Mouse (Mus musculus): Measurements from ENCODE around the gene Piwil1. TPM values are rescaled to one million over a fixed set of nuclear protein-coding genes. Genes with fewer than 3 reads are reported as not detected.

Gene Piwil1
- polyA plus RNA-seq, 1 experiment from 2014 or later = not detected

DNA sequence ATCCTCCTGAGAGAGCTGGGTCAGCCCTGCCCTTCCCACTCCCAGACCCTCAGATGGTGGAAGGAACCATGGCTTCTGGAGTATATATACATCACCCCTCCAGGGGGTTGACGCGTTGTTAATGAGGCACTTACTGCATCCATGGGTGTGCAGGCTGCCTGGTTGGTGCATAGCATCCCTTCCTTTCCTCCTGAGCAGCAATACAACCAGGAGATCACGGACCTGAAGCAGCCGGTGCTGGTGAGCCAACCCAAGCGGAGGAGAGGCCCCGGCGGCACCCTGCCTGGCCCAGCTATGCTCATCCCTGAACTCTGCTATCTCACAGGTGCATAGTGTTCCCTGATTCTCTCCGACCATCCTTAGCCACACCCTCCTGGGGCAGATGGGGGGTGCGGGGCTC lies 42.9 kb downstream of the Piwil1 start:
- Histone ChIP-seq H3K36me3 (ENCODE audit: control insufficient read depth, insufficient read depth, low read length) (no peaks in the 10 kb centered on the region), H3K4me3 (ENCODE audit: low read depth, low read length) (no peak overlapping the region), H3K27me3 (ENCODE audit: control insufficient read depth, insufficient read depth, low read length) (no peaks in the 10 kb centered on the region), H3K9me3 (ENCODE audit: control insufficient read depth, low read length) (no peaks in the 10 kb centered on the region), H3K9ac (ENCODE audit: low read length) (no peak overlapping the region), H3K4me1 (ENCODE audit: control insufficient read depth, insufficient read depth, low read length) (no peaks in the 10 kb centered on the region), H3K4me2 (ENCODE audit: low read depth, severe bottlenecking) (no peak overlapping the region), H3K27ac (replicated peaks; ENCODE audit: low read depth, low read length) (no peak overlapping the region)
- 66% methylated on average over 9 of the region's 9 CpGs for WGBS
- ATAC-seq (ENCODE audit: insufficient number of reproducible peaks, low FRiP score, low TSS enrichment, low read depth) = no peak
- DNase-seq (ENCODE audit: low spot score) = no peak

GRCm38 (mm10) chr5:128746261-128746660 lies 43.9 kb downstream of the Piwil1 start:
- H3K4me3 ChIP-seq (ENCODE audit: low read depth, low read length) = no peak overlapping the region
- no peak for ATAC-seq (ENCODE audit: insufficient number of reproducible peaks, low FRiP score, low TSS enrichment, low read depth)
- no peaks in the 10 kb centered on the region for H3K9me3 ChIP-seq (ENCODE audit: control insufficient read depth, low read length)
- H3K4me2 ChIP-seq (ENCODE audit: low read depth, severe bottlenecking) = no peak overlapping the region
- H3K27me3 ChIP-seq (ENCODE audit: control insufficient read depth, insufficient read depth, low read length) = no peaks in the 10 kb centered on the region
- DNase-seq (ENCODE audit: low spot score) = no peak
- no peak overlapping the region for H3K9ac ChIP-seq (ENCODE audit: low read length)
- H3K4me1 ChIP-seq (ENCODE audit: control insufficient read depth, insufficient read depth, low read length) = no peaks in the 10 kb centered on the region
- 90% methylated on average over 8 of the region's 8 CpGs for WGBS
- H3K27ac ChIP-seq (replicated peaks; ENCODE audit: low read depth, low read length) = no peak overlapping the region
- no peaks in the 10 kb centered on the region for H3K36me3 ChIP-seq (ENCODE audit: control insufficient read depth, insufficient read depth, low read length)

DNA sequence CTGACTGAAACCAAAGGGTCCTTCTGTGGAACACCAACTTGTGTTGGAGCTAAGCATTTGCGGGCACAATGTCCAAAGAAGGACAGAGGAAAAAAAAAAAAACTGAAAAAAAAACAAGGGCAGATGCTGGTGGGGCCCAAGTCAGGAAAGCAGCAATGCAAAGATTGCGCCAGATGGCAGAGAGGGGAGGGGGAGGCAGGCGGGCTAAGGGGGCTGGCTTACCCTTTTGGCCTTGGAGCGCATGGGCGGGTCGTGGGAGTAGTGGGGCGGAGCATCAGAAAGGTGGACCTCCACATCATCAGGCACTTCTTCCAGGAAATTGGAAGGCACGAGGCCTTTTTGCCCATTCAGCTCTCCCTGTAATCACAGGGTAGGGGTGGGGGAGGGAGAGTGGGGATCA lies 58.8 kb downstream of the Piwil1 start:
- H3K27me3 ChIP-seq (ENCODE audit: control insufficient read depth, insufficient read depth, low read length) = no peaks in the 10 kb centered on the region
- ATAC-seq (ENCODE audit: insufficient number of reproducible peaks, low FRiP score, low TSS enrichment, low read depth) (no peak), DNase-seq (ENCODE audit: low spot score) (peak; percentile 48)
- H3K4me1 ChIP-seq (ENCODE audit: control insufficient read depth, insufficient read depth, low read length) = no peaks in the 10 kb centered on the region; the same call in 1 of the 2 replicates
- no peaks in the 10 kb centered on the region for H3K9me3 ChIP-seq (ENCODE audit: control insufficient read depth, low read length)
- H3K4me2 ChIP-seq (ENCODE audit: low read depth, severe bottlenecking) = no peak overlapping the region
- no peaks in the 10 kb centered on the region for H3K36me3 ChIP-seq (ENCODE audit: control insufficient read depth, insufficient read depth, low read length)
- no peak overlapping the region for H3K27ac ChIP-seq (replicated peaks; ENCODE audit: low read depth, low read length)
- no peak overlapping the region for H3K4me3 ChIP-seq (ENCODE audit: low read depth, low read length)
- WGBS = 32% methylated on average over 8 of the region's 8 CpGs
- H3K9ac ChIP-seq (ENCODE audit: low read length) = no peak overlapping the region

GRCm38 (mm10) chr5:128769026-128769631 lies 66.8 kb downstream of the Piwil1 start:
- H3K9ac ChIP-seq (ENCODE audit: low read length) = no peak overlapping the region
- DNase-seq (ENCODE audit: low spot score) (peak; percentile 64), ATAC-seq (ENCODE audit: insufficient number of reproducible peaks, low FRiP score, low TSS enrichment, low read depth) (peak; percentile 82)
- WGBS = 9% methylated on average over 10 of the region's 10 CpGs
- H3K4me3 ChIP-seq (ENCODE audit: low read depth, low read length) = no peak overlapping the region
- H3K36me3 ChIP-seq (ENCODE audit: control insufficient read depth, insufficient read depth, low read length) = no peaks in the 10 kb centered on the region
- peak overlapping the region; percentile 23 for H3K4me2 ChIP-seq (ENCODE audit: low read depth, severe bottlenecking)
- peaks cover 5% of the 10 kb centered on the region; the same call in 1 of the 2 replicates for H3K4me1 ChIP-seq (ENCODE audit: control insufficient read depth, insufficient read depth, low read length)
- no peaks in the 10 kb centered on the region for H3K27me3 ChIP-seq (ENCODE audit: control insufficient read depth, insufficient read depth, low read length)
- H3K27ac ChIP-seq (replicated peaks; ENCODE audit: low read depth, low read length) = no peak overlapping the region
- H3K9me3 ChIP-seq (ENCODE audit: control insufficient read depth, low read length) = no peaks in the 10 kb centered on the region

- Histone ChIP-seq H3K36me3 (ENCODE audit: control insufficient read depth, insufficient read depth, low read length) (no peaks in the 10 kb centered on the region), H3K9me3 (ENCODE audit: control insufficient read depth, low read length) (0 out of 2 replicates have a peak, but pooled peaks cover 2% of the 10 kb centered on the region), H3K4me2 (ENCODE audit: low read depth, severe bottlenecking) (no peak overlapping the region), H3K27me3 (ENCODE audit: control insufficient read depth, insufficient read depth, low read length) (no peaks in the 10 kb centered on the region), H3K4me1 (ENCODE audit: control insufficient read depth, insufficient read depth, low read length) (no peaks in the 10 kb centered on the region), H3K27ac (replicated peaks; ENCODE audit: low read depth, low read length) (no peak overlapping the region), H3K9ac (ENCODE audit: low read length) (no peak overlapping the region), H3K4me3 (ENCODE audit: low read depth, low read length) (no peak overlapping the region)
- WGBS = 65% methylated on average over 2 of the region's 2 CpGs
- no peak for DNase-seq (ENCODE audit: low spot score)
- ATAC-seq (ENCODE audit: insufficient number of reproducible peaks, low FRiP score, low TSS enrichment, low read depth) = no peak
These were observed 74.1 kb downstream of the Piwil1 start for GRCm38 (mm10) chr5:128776386-128776785.

DNA sequence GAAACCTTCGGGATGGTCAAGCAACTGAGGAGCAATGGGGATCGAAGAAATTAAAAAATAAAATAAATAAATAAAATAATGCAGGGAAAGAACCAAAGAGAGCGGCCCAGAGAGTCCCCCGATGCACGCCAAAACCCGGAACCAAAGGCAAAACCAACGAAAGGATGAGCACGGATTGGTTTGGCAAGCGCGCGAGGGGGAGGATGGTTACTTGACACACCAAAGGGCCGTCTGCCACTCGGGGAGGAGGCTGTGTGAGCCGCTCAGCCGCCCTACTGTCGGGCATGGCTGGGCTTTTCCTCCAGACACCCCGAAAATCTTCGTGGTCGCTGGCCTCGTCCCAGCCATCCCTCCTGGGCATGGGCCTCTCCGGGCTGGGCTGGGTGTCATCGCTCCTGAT lies 79.3 kb downstream of the Piwil1 start:
- H3K4me3 ChIP-seq (ENCODE audit: low read depth, low read length) = no peak overlapping the region
- no peak for ATAC-seq (ENCODE audit: insufficient number of reproducible peaks, low FRiP score, low TSS enrichment, low read depth)
- WGBS = 63% methylated on average over 22 of the region's 22 CpGs

DNA sequence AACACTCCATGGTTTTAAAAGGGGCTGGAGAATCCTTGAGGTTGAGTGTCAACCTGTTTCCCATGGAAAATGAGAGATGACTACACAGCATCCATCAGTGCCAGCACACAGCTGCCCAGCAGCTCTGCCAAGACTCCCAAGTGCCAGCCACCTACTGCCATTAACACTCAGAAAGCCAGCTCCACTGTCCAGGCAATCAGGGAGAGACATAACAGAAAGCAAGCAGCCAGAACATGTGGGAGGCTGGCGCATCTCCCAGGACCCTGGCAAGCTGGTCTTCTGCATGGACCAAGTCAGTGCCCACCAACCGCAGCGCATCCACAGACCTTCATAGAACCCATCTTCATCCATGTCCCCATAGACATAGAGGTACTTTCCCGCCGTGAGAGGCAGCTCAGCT lies 98.3 kb downstream of the Piwil1 start:
- 89% methylated on average over 5 of the region's 5 CpGs for WGBS
- Histone ChIP-seq H3K4me1 (ENCODE audit: control insufficient read depth, insufficient read depth, low read length) (no peaks in the 10 kb centered on the region), H3K36me3 (ENCODE audit: control insufficient read depth, insufficient read depth, low read length) (no peaks in the 10 kb centered on the region), H3K4me2 (ENCODE audit: low read depth, severe bottlenecking) (no peak overlapping the region), H3K27ac (replicated peaks; ENCODE audit: low read depth, low read length) (no peak overlapping the region), H3K9ac (ENCODE audit: low read length) (no peak overlapping the region), H3K27me3 (ENCODE audit: control insufficient read depth, insufficient read depth, low read length) (no peaks in the 10 kb centered on the region), H3K9me3 (ENCODE audit: control insufficient read depth, low read length) (no peaks in the 10 kb centered on the region), H3K4me3 (ENCODE audit: low read depth, low read length) (no peak overlapping the region)
- ATAC-seq (ENCODE audit: insufficient number of reproducible peaks, low FRiP score, low TSS enrichment, low read depth) (no peak), DNase-seq (ENCODE audit: low spot score) (no peak)

More for the DNA sequence above, 79.3 kb downstream of the Piwil1 start:
- Histone ChIP-seq H3K9ac (ENCODE audit: low read length) (no peak overlapping the region), H3K4me1 (ENCODE audit: control insufficient read depth, insufficient read depth, low read length) (no peaks in the 10 kb centered on the region), H3K27ac (replicated peaks; ENCODE audit: low read depth, low read length) (no peak overlapping the region), H3K9me3 (ENCODE audit: control insufficient read depth, low read length) (0 out of 2 replicates have a peak, but pooled peaks cover 2% of the 10 kb centered on the region), H3K27me3 (ENCODE audit: control insufficient read depth, insufficient read depth, low read length) (no peaks in the 10 kb centered on the region), H3K4me2 (ENCODE audit: low read depth, severe bottlenecking) (no peak overlapping the region), H3K36me3 (ENCODE audit: control insufficient read depth, insufficient read depth, low read length) (no peaks in the 10 kb centered on the region)
- DNase-seq (ENCODE audit: low spot score) = no peak
